Mouse (Mus musculus) kidney, adult 2 months (tissue): ENCODE data around the gene Rab3gap1. TPM values are rescaled to one million over a fixed set of nuclear protein-coding genes. Genes with fewer than 3 reads are reported as not detected.

Source experiments
- DNase-seq: peaks from one replicate; pipeline ENCODE4 v3.0.0; 2021
- H3K27ac ChIP-seq: fragments of 200-500 bp; 2 replicates; pipeline ENCODE4 v1.5.1; 2012; ENCODE audit warnings: low read depth, low read length, control low read depth, inconsistent platforms; ENCODE audit not compliant: insufficient read depth
- H3K27me3 ChIP-seq: fragments of 200-500 bp; replicated peaks from 2 replicates; pipeline ENCODE4 v1.6.1; 2012; ENCODE audit warnings: mild to moderate bottlenecking, moderate library complexity, low read length, inconsistent platforms; ENCODE audit not compliant: control insufficient read depth, insufficient read depth
- H3K36me3 ChIP-seq: fragments of 200-500 bp; 2 replicates; pipeline ENCODE4 v1.6.1; 2012; ENCODE audit warnings: mild to moderate bottlenecking, moderate library complexity, low read length, inconsistent platforms; ENCODE audit not compliant: control insufficient read depth, insufficient read depth
- H3K4me1 ChIP-seq: fragments of 200-500 bp; 2 replicates; pipeline ENCODE4 v1.6.1; 2011; ENCODE audit warnings: low read length; ENCODE audit not compliant: control insufficient read depth, insufficient read depth
- H3K4me3 ChIP-seq: fragments of 200-500 bp; 2 replicates; pipeline ENCODE4 v1.5.1; 2011; ENCODE audit warnings: mild to moderate bottlenecking, low read depth, low read length, control low read depth; ENCODE audit not compliant: insufficient read depth
- CTCF ChIP-seq: fragments of 200-500 bp; conservative IDR thresholded peaks from 2 replicates; pipeline ENCODE4 v1.5.1; 2011; ENCODE audit warnings: low read depth, mild to moderate bottlenecking, control low read depth, low read length, moderate library complexity, mixed read lengths; ENCODE audit not compliant: insufficient read depth, insufficient read length
- POLR2A ChIP-seq: fragments of 200-500 bp; IDR thresholded peaks from one replicate; pipeline ENCODE4 v1.6.1; 2011; ENCODE audit warnings: low read depth, low read length, control low read depth
- WGBS: fragments of 180-500 bp; shearing (Covaris S2); methylation state at CpG from one replicate; pipeline ENCODE4 v1.1.7; 2018; 5-methylcytosine and 5-hydroxymethylcytosine counted together
- polyA plus RNA-seq: library from polyadenylated mRNA; depleted of rRNA; stranded (reverse); fragments of >200 nt; gene quantifications from 2 replicates; pipeline ENCODE4 v1.2.3, GENCODE M21; 2012

Gene Rab3gap1
- polyA plus RNA-seq, 1 experiment = 16.4 TPM

DNA sequence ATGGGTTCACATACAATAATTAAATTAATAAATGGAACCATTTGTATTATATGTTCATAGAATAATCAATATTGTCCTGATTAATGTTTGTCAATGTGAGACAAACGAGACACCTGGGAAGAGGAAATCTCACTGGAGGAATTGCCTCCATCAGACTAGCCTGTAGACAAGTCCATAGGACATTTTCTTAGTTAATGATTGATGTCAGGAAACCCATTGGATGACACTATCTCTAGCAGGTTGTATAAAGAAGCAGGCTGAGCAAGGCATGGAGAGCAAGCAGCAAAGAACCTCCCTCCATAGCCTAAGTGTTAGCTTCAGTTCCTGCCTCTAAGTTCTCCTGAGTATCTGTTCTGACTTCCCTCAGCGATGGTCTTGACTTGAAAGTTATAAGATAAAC is 64.8 kb downstream of the Rab3gap1 start:
- DNase-seq = peak; percentile 7
- Histone ChIP-seq H3K27me3 (no peaks in the 10 kb centered on the region), H3K4me1 (no peaks in the 10 kb centered on the region; the same call in 1 of the 2 replicates), H3K27ac (no peak overlapping the region), H3K36me3 (peaks cover 9% of the 10 kb centered on the region), H3K4me3 (no peak overlapping the region)
- TF ChIP-seq CTCF (no peak), POLR2A (no peak)
- 68% methylated on average over 2 of the region's 2 CpGs for WGBS

GRCm38 (mm10) chr1:127934322-127934721 is 65.7 kb downstream of the Rab3gap1 start:
- Histone ChIP-seq H3K4me3 (no peak overlapping the region), H3K4me1 (no peaks in the 10 kb centered on the region; the same call in 1 of the 2 replicates), H3K27me3 (no peaks in the 10 kb centered on the region), H3K36me3 (peaks cover 17% of the 10 kb centered on the region), H3K27ac (no peak overlapping the region)
- TF ChIP-seq CTCF (no peak), POLR2A (no peak)
- DNase-seq = no peak
- WGBS = 97% methylated on average over 5 of the region's 5 CpGs

DNA sequence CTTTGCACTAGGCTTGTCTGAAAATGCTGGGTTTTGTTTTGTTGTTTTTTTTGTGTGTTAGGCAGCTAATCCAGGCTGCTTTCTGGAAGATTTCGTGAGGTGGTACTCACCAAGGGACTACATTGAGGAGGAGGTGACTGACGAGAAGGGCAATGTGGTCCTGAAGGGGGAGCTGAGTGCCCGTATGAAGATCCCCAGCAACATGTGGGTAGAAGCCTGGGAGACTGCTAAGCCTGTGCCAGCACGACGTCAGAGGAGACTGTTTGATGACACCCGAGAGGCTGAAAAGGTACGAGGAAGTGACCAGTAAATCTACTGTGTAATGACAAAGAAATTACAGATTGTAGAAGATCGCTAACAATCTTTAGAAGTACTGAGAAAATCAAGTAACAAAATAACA is 68.7 kb downstream of the Rab3gap1 start:
- DNase-seq = no peak
- no peak for TF ChIP-seq POLR2A
- TF ChIP-seq CTCF = no peak

DNA sequence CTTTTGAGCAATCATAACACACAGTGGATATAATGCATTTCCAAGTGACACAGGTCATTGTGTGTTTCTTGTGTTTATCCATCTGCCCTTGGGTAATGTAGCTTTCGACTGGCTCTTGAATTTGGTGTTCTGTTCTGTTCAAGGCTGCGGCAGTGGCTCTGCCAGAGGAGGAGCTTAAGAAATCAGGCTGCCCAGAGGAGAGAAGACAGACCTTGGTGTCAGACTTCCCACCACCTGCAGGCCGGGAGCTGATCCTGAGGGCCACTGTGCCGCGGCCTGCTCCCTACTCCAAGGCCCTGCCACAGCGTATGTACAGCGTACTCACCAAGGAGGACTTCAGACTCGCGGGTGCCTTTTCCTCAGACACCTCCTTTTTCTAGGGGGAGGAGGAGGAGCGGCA is 73.7 kb downstream of the Rab3gap1 start:
- Histone ChIP-seq H3K27me3 (no peaks in the 10 kb centered on the region), H3K4me3 (no peak overlapping the region), H3K4me1 (no peaks in the 10 kb centered on the region), H3K27ac (no peak overlapping the region), H3K36me3 (peaks cover 13% of the 10 kb centered on the region)
- no peak for DNase-seq
- TF ChIP-seq POLR2A = no peak
- TF ChIP-seq CTCF = no peak
- WGBS = 94% methylated on average over 10 of the region's 10 CpGs

More for the DNA sequence above, 68.7 kb downstream of the Rab3gap1 start:
- Histone ChIP-seq H3K36me3 (peaks cover 21% of the 10 kb centered on the region), H3K27ac (no peak overlapping the region), H3K27me3 (no peaks in the 10 kb centered on the region), H3K4me3 (no peak overlapping the region), H3K4me1 (no peaks in the 10 kb centered on the region; the same call in 1 of the 2 replicates)
- WGBS = 72% methylated on average over 8 of the region's 8 CpGs

GRCm38 (mm10) chr1:127943516-127943915 is 74.9 kb downstream of the Rab3gap1 start:
- Histone ChIP-seq H3K4me3 (no peak overlapping the region), H3K4me1 (no peaks in the 10 kb centered on the region), H3K27me3 (no peaks in the 10 kb centered on the region), H3K36me3 (peaks cover 11% of the 10 kb centered on the region), H3K27ac (no peak overlapping the region)
- DNase-seq = no peak
- TF ChIP-seq CTCF (no peak), POLR2A (no peak)
- 85% methylated on average over 6 of the region's 6 CpGs for WGBS

- no peaks in the 10 kb centered on the region for H3K4me1 ChIP-seq
- DNase-seq = peak; percentile 12
- H3K4me3 ChIP-seq = no peak overlapping the region
- 76% methylated on average over 3 of the region's 3 CpGs for WGBS
- no peak for TF ChIP-seq CTCF
- no peak for TF ChIP-seq POLR2A
- H3K27me3 ChIP-seq = no peaks in the 10 kb centered on the region
- peaks cover under 1% of the 10 kb centered on the region for H3K36me3 ChIP-seq
- H3K27ac ChIP-seq = no peak overlapping the region
Observed at GRCm38 (mm10) chr1:127945696-127946575, 77.4 kb downstream of the Rab3gap1 start.

GRCm38 (mm10) chr1:127946615-127947249 is 78.2 kb downstream of the Rab3gap1 start:
- no peak overlapping the region for H3K27ac ChIP-seq
- TF ChIP-seq POLR2A = no peak
- no peak for TF ChIP-seq CTCF
- no peak for DNase-seq

More at GRCm38 (mm10) chr1:127946615-127947249, 78.2 kb downstream of the Rab3gap1 start:
- H3K36me3 ChIP-seq = no peaks in the 10 kb centered on the region; the same call in 1 of the 2 replicates
- H3K27me3 ChIP-seq = no peaks in the 10 kb centered on the region
- no peak overlapping the region for H3K4me3 ChIP-seq
- WGBS = 85% methylated on average over 5 of the region's 5 CpGs
- no peaks in the 10 kb centered on the region for H3K4me1 ChIP-seq
